Mouse (Mus musculus) liver, adult 2 months (tissue): Measurements from ENCODE around the gene Spint1. TPM values are rescaled to one million over a fixed set of nuclear protein-coding genes. Genes with fewer than 3 reads are reported as not detected.

Experiments
- DNase-seq: peaks from one replicate; pipeline ENCODE4 v3.0.0-alpha.2; 2011; ENCODE audit warnings: low read depth, low spot score; ENCODE audit errors: extremely low read depth
- H3K27ac ChIP-seq: fragments of 200-500 bp; replicated peaks from 2 replicates; pipeline ENCODE4 v1.5.1; 2012; ENCODE audit warnings: low read depth, mild to moderate bottlenecking, control low read depth, inconsistent platforms, low read length; ENCODE audit not compliant: insufficient read depth
- H3K27me3 ChIP-seq: fragments of 200-500 bp; 2 replicates; pipeline ENCODE4 v1.6.1; 2012; ENCODE audit warnings: mild to moderate bottlenecking, moderate library complexity, low read length, inconsistent platforms; ENCODE audit not compliant: control insufficient read depth, insufficient read depth
- H3K36me3 ChIP-seq: fragments of 200-500 bp; 2 replicates; pipeline ENCODE4 v1.6.1; 2012; ENCODE audit warnings: low read length, inconsistent platforms; ENCODE audit not compliant: control insufficient read depth, insufficient read depth
- H3K4me1 ChIP-seq: fragments of 200-500 bp; 2 replicates; pipeline ENCODE4 v1.6.1; 2011; ENCODE audit warnings: low read length; ENCODE audit not compliant: control insufficient read depth, insufficient read depth
- H3K4me3 ChIP-seq: fragments of 200-500 bp; 2 replicates; pipeline ENCODE4 v1.5.1; 2011; ENCODE audit warnings: low read depth, mild to moderate bottlenecking, control low read depth, low read length, moderate library complexity; ENCODE audit not compliant: insufficient read depth
- H3K79me2 ChIP-seq: fragments of 200-500 bp; 2 replicates; pipeline ENCODE4 v1.6.1; 2012; ENCODE audit warnings: inconsistent platforms, mild to moderate bottlenecking, low read length, moderate library complexity; ENCODE audit not compliant: control insufficient read depth, insufficient read depth
- H3K9ac ChIP-seq: fragments of 200-500 bp; 2 replicates; pipeline ENCODE4 v1.6.1; 2012; ENCODE audit warnings: low read depth, mild to moderate bottlenecking, control low read depth, inconsistent platforms, low read length
- CTCF ChIP-seq: fragments of 200-500 bp; IDR thresholded peaks from 2 replicates; pipeline ENCODE4 v1.5.1; 2011; ENCODE audit warnings: low read depth, low read length, control low read depth
- POLR2A ChIP-seq: fragments of 200-500 bp; IDR thresholded peaks from 2 replicates; pipeline ENCODE4 v1.6.1; 2011; ENCODE audit warnings: low read length, control low read depth; ENCODE audit not compliant: insufficient read depth; ENCODE audit errors: extremely low read depth
- WGBS: fragments of 180-500 bp; shearing (Covaris S2); methylation state at CpG from one replicate; pipeline ENCODE4 v1.1.7; 2018; 5-methylcytosine and 5-hydroxymethylcytosine counted together
- polyA plus RNA-seq: library from polyadenylated mRNA; depleted of rRNA; stranded (reverse); fragments of >200 nt; gene quantifications from 2 replicates; pipeline ENCODE4 v1.2.3, GENCODE M21; 2012
- total RNA-seq: library from RNA; depleted of rRNA; stranded (reverse); fragments of >200 nt; gene quantifications from 2 replicates; pipeline ENCODE4 v1.2.3, GENCODE M21; 2014

The Spint1 gene
- total and polyA plus RNA-seq, 2 experiments = 0.23 to 0.28 TPM

DNA sequence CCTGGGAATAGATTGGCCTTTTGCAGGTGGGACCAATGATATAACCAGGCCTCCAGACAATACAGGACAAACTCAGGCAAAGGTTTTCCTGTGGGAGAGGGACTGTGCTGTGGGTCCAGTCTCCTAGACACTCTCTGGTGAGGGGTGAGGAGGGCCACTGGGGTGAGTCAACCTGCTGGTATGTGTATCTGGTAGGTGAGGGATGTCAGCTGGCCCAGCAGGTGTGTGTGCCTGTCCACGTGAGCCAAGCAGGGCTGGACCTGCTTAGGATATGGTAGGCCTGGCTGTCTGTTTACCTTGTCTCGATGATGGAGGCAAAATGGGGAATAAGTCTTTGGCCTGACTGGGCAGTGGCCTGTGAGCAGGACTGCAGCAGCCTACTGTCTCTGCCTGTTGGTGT lies 1.5 kb downstream of the Spint1 start:
- no peak for TF ChIP-seq CTCF
- no peak for TF ChIP-seq POLR2A
- no peaks in the 10 kb centered on the region for H3K36me3 ChIP-seq
- no peak for DNase-seq
- H3K4me1 ChIP-seq = 0 out of 2 replicates have a peak, but pooled peaks cover 3% of the 10 kb centered on the region
- no peak overlapping the region for H3K27ac ChIP-seq
- no peak overlapping the region for H3K4me3 ChIP-seq
- no peaks in the 10 kb centered on the region for H3K79me2 ChIP-seq
- no peak overlapping the region for H3K9ac ChIP-seq
- peaks cover 14% of the 10 kb centered on the region for H3K27me3 ChIP-seq
- WGBS = 89% methylated on average over 2 of the region's 2 CpGs

DNA sequence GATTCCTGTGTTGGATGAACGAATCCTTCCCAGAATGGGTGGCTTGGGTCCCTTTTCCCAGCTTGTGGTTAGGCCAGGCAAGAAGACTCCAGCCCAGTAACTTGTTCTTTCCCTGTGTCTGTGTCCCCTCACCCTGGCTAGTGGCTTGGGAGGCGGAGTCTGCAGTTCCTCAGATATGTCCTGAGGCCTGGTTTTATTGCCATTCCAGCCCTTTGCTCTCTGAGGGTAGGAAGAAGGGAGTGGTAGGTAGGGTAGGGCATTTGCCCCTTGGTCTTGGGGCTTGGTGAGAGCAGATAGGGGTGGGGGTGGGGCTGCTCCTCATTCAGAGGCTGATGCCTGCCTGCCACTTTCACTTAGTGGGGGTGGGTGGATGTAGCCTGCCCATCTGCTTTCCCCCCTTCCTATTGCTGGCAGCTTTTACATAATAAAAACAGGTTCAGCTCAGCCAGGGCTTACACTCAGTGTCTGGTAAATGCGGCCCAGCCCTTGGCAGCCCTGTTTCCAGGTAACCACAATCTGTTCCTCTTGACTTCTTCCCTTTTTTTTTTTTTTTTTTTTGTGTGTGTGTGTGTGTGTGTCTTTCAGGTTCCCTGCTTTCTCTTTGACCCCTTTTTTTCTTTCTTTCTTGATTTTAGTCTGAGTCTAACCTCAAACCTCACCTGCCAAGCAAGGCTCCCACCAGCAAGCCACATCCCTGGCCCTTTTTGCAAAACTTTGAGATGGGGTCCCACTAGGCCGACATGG lies 3.1 kb downstream of the Spint1 start:
- H3K79me2 ChIP-seq = no peaks in the 10 kb centered on the region
- no peak overlapping the region for H3K27ac ChIP-seq
- 0 out of 2 replicates have a peak, but pooled peaks cover 3% of the 10 kb centered on the region for H3K4me1 ChIP-seq
- TF ChIP-seq CTCF = no peak
- TF ChIP-seq POLR2A = no peak
- H3K36me3 ChIP-seq = no peaks in the 10 kb centered on the region
- H3K9ac ChIP-seq = no peak overlapping the region
- peaks cover 14% of the 10 kb centered on the region for H3K27me3 ChIP-seq
- WGBS = 85% methylated on average over 4 of the region's 4 CpGs
- H3K4me3 ChIP-seq = no peak overlapping the region
- DNase-seq = no peak

DNA sequence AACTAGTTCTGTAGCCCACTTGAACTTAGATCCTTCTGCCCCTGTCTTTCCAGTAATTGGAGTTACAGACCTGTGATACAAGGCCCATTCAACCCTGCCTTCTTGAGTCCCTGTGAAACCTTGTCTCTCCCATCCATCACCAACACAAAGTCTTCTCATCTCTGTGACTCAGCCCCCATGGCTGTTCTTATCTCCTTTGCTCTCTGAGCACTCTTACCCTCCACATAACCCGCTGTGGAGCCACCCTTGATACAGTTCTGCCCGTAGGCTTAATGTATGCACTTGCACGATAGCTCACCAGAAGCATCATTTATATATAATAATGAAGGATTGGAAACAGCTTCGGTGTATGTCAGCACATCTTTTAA lies 3.6 kb downstream of the Spint1 start:
- Histone ChIP-seq H3K36me3 (no peaks in the 10 kb centered on the region), H3K4me3 (no peak overlapping the region), H3K9ac (no peak overlapping the region), H3K27me3 (peaks cover 14% of the 10 kb centered on the region), H3K4me1 (0 out of 2 replicates have a peak, but pooled peaks cover 3% of the 10 kb centered on the region), H3K27ac (no peak overlapping the region), H3K79me2 (no peaks in the 10 kb centered on the region)
- TF ChIP-seq CTCF (no peak), POLR2A (no peak)
- no peak for DNase-seq
- 92% methylated on average over 4 of the region's 4 CpGs for WGBS

DNA sequence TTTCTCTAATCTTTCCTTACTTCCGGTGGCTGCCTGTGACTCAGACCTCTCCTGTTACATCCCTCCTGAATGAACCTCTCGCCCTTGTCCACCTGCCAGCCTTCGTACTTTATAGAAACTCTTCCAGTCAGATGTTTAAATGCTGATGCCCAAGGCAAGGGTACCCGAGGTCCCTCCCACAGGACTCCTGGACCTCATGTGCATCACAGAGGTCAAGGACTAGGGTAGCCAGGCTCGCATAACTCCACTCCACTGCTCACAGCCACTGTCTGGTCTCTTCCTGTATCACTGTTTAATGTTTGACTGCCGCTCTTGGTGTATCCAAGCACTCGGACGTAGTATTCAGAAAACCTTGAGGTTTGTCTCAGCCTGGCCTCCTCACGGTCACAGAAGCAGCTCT lies 5.4 kb downstream of the Spint1 start:
- H3K27me3 ChIP-seq = peaks cover 6% of the 10 kb centered on the region

DNA sequence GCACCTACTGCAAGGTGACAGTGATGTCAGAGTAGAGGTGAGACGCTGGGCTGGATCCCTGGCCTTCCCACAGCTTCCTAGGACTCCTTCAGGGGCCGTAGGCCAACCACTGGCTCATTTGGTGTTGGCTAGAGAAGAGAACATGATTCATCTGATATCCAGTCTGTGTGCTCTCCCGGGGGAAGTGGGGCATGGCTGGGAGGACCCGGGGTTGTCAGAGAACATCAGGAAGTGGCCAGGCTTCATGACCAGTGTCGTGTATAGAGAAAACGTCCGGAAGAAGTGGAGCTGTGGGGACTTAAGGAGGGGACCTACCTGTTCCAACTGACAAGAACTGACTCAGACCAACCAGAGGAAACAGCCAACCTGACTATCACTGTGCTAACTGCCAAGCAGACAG lies 8.1 kb downstream of the Spint1 start:
- no peak for TF ChIP-seq CTCF
- no peak for TF ChIP-seq POLR2A
- 81% methylated on average over 7 of the region's 7 CpGs for WGBS
- no peaks in the 10 kb centered on the region for H3K36me3 ChIP-seq

More for the DNA sequence above, 5.4 kb downstream of the Spint1 start:
- H3K4me3 ChIP-seq = no peak overlapping the region
- H3K9ac ChIP-seq = no peak overlapping the region
- DNase-seq = no peak
- H3K36me3 ChIP-seq = no peaks in the 10 kb centered on the region
- H3K79me2 ChIP-seq = no peaks in the 10 kb centered on the region
- TF ChIP-seq POLR2A (no peak), CTCF (no peak)
- WGBS = 51% methylated on average over 9 of the region's 9 CpGs
- no peaks in the 10 kb centered on the region for H3K4me1 ChIP-seq
- no peak overlapping the region for H3K27ac ChIP-seq

DNA sequence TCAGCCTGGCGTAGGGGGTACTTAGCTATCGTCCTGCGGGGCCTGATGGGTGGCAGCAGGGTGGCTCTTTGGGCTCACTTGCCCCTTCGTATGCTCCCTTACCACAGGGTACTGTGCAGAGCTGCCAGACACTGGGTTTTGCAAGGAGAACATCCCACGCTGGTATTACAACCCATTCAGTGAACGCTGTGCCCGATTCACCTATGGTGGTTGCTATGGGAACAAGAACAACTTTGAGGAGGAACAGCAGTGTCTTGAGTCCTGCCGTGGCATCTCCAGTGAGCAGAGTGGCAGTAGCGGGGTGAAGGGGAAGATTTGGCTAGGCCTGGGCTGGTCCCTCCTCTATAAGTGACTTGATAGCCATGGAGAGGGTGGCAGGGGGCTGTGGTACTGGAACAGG lies 10.7 kb downstream of the Spint1 start:
- peaks cover 6% of the 10 kb centered on the region for H3K4me1 ChIP-seq
- WGBS = 90% methylated on average over 9 of the region's 9 CpGs
- no peak for TF ChIP-seq POLR2A
- TF ChIP-seq CTCF = no peak
- no peak overlapping the region for H3K4me3 ChIP-seq
- H3K27me3 ChIP-seq = no peaks in the 10 kb centered on the region
- H3K9ac ChIP-seq = no peak overlapping the region
- H3K36me3 ChIP-seq = no peaks in the 10 kb centered on the region
- DNase-seq = no peak
- H3K79me2 ChIP-seq = no peaks in the 10 kb centered on the region
- no peak overlapping the region for H3K27ac ChIP-seq

More for the DNA sequence above, 8.1 kb downstream of the Spint1 start:
- Histone ChIP-seq H3K4me3 (no peak overlapping the region), H3K27me3 (no peaks in the 10 kb centered on the region), H3K9ac (no peak overlapping the region), H3K4me1 (no peaks in the 10 kb centered on the region), H3K79me2 (no peaks in the 10 kb centered on the region), H3K27ac (no peak overlapping the region)
- no peak for DNase-seq
